Mouse (Mus musculus) stomach, postnatal 0 days (tissue): ENCODE measurements around the gene Dok1. TPM values are rescaled to one million over a fixed set of nuclear protein-coding genes. Genes with fewer than 3 reads are reported as not detected.

Source experiments
- ATAC-seq: fragments of 200-750 bp; cut with Nextera tagmentation; 2 replicates; pipeline ENCODE4 v1.8.0; 2017; ENCODE audit not compliant: low FRiP score, low TSS enrichment
- DNase-seq: peaks from one replicate; pipeline ENCODE4 v3.0.0-alpha.2; 2016; ENCODE audit warnings: low spot score
- H3K27ac ChIP-seq: fragments of 300-500 bp; sonication (generic); replicated peaks from 2 replicates; pipeline ENCODE4 v1.5.1; 2014; ENCODE audit warnings: mild to moderate bottlenecking, control low read depth
- H3K27me3 ChIP-seq: fragments of 300-500 bp; sonication (generic); 2 replicates; pipeline ENCODE4 v1.6.1; 2014; ENCODE audit warnings: low read length; ENCODE audit not compliant: control insufficient read depth, insufficient read depth
- H3K36me3 ChIP-seq: fragments of 300-500 bp; sonication (generic); 2 replicates; pipeline ENCODE4 v1.6.1; 2014; ENCODE audit warnings: low read length, mixed read lengths; ENCODE audit not compliant: control insufficient read depth, insufficient read depth
- H3K4me1 ChIP-seq: fragments of 300-500 bp; sonication (generic); replicated peaks from 2 replicates; pipeline ENCODE4 v1.6.1; 2014; ENCODE audit warnings: antibody characterized with exemption; ENCODE audit not compliant: control insufficient read depth, insufficient read depth
- H3K4me2 ChIP-seq: fragments of 300-500 bp; sonication (generic); replicated peaks from 2 replicates; pipeline ENCODE4 v1.6.1; 2014; ENCODE audit warnings: low read depth, mild to moderate bottlenecking, control low read depth, moderate library complexity
- H3K4me3 ChIP-seq: fragments of 300-500 bp; sonication (generic); 2 replicates; pipeline ENCODE4 v1.5.1; 2014; ENCODE audit warnings: low read depth, low read length, control low read depth
- H3K9ac ChIP-seq: fragments of 300-500 bp; sonication (generic); 2 replicates; pipeline ENCODE4 v1.6.1; 2014; ENCODE audit warnings: mild to moderate bottlenecking, low read length, control low read depth, mixed read lengths
- H3K9me3 ChIP-seq: fragments of 300-500 bp; sonication (generic); 2 replicates; pipeline ENCODE4 v1.6.1; 2016; ENCODE audit warnings: low read length; ENCODE audit not compliant: control insufficient read depth
- CTCF ChIP-seq: IDR thresholded peaks from 2 replicates; pipeline ENCODE4 v1.5.1; 2016; ENCODE audit warnings: antibody characterized with exemption, low read depth, mild to moderate bottlenecking, moderate library complexity
- EP300 ChIP-seq: optimal IDR thresholded peaks from 2 replicates; pipeline ENCODE3; 2016; ENCODE audit warnings: antibody characterized with exemption
- WGBS: fragments of 180-500 bp; shearing (Covaris S2); extraction: QIAGEN DNeasy Blood & Tissue Kit; methylation state at CpG from one replicate; pipeline ENCODE4 v1.1.7; 2014; 5-methylcytosine and 5-hydroxymethylcytosine counted together
- polyA plus RNA-seq: library from polyadenylated mRNA; unstranded; fragments of >200 nt; fragmentation: Nextera tagmentation; extraction: Ambion mirVana; gene quantifications from 2 replicates; pipeline ENCODE4 v1.2.1, GENCODE M21; 2015

The Dok1 gene
- polyA plus RNA-seq, 1 experiment from 2014 or later: 8.3 TPM

GRCm38 (mm10) chr6:83024421-83024820, 8.8 kb downstream of the Dok1 start:
- Histone ChIP-seq H3K9ac (no peak overlapping the region), H3K27ac (no peak overlapping the region)
- 54% methylated on average over 4 of the region's 4 CpGs for WGBS

GRCm38 (mm10) chr6:83023786-83024185, 9.5 kb downstream of the Dok1 start:
- no peak overlapping the region for H3K4me3 ChIP-seq
- no peak for ATAC-seq
- H3K4me2 ChIP-seq: no peak overlapping the region
- no peak overlapping the region for H3K27ac ChIP-seq
- no peaks in the 10 kb centered on the region for H3K9me3 ChIP-seq
- no peaks in the 10 kb centered on the region for H3K4me1 ChIP-seq
- H3K27me3 ChIP-seq: no peaks in the 10 kb centered on the region
- no peak for DNase-seq
- H3K9ac ChIP-seq: no peak overlapping the region
- H3K36me3 ChIP-seq: no peaks in the 10 kb centered on the region
- 73% methylated on average over 2 of the region's 2 CpGs for WGBS
- no peak for TF ChIP-seq CTCF
- no peak for TF ChIP-seq EP300

More at GRCm38 (mm10) chr6:83024421-83024820, 8.8 kb downstream of the Dok1 start:
- H3K36me3 ChIP-seq: no peaks in the 10 kb centered on the region
- no peaks in the 10 kb centered on the region for H3K4me1 ChIP-seq
- no peaks in the 10 kb centered on the region for H3K27me3 ChIP-seq
- ATAC-seq (no peak), DNase-seq (no peak)
- H3K4me3 ChIP-seq: no peak overlapping the region
- H3K4me2 ChIP-seq: no peak overlapping the region
- TF ChIP-seq EP300 (no peak), CTCF (no peak)
- no peaks in the 10 kb centered on the region for H3K9me3 ChIP-seq

- Histone ChIP-seq H3K9me3 (no peaks in the 10 kb centered on the region), H3K9ac (no peak overlapping the region), H3K4me1 (no peaks in the 10 kb centered on the region), H3K4me2 (no peak overlapping the region), H3K27me3 (no peaks in the 10 kb centered on the region), H3K4me3 (no peak overlapping the region), H3K36me3 (no peaks in the 10 kb centered on the region), H3K27ac (no peak overlapping the region)
- WGBS: 84% methylated on average over 9 of the region's 9 CpGs
- ATAC-seq (no peak), DNase-seq (no peak)
- TF ChIP-seq EP300 (no peak), CTCF (no peak)
Observed at GRCm38 (mm10) chr6:83023008-83023407, 10.3 kb downstream of the Dok1 start.

GRCm38 (mm10) chr6:83020836-83021593, 12.3 kb downstream of the Dok1 start:
- WGBS: 79% methylated on average over 4 of the region's 4 CpGs
- Histone ChIP-seq H3K4me2 (no peak overlapping the region), H3K4me3 (no peak overlapping the region), H3K36me3 (no peaks in the 10 kb centered on the region), H3K27ac (no peak overlapping the region), H3K4me1 (no peaks in the 10 kb centered on the region), H3K27me3 (no peaks in the 10 kb centered on the region), H3K9me3 (no peaks in the 10 kb centered on the region), H3K9ac (no peak overlapping the region)
- ATAC-seq (no peak), DNase-seq (no peak)
- TF ChIP-seq CTCF: no peak
- TF ChIP-seq EP300: no peak

GRCm38 (mm10) chr6:83020121-83020520, 13.2 kb downstream of the Dok1 start:
- no peaks in the 10 kb centered on the region for H3K4me1 ChIP-seq
- no peak overlapping the region for H3K4me2 ChIP-seq
- no peaks in the 10 kb centered on the region for H3K36me3 ChIP-seq
- no peak overlapping the region for H3K4me3 ChIP-seq
- H3K27ac ChIP-seq: no peak overlapping the region
- no peaks in the 10 kb centered on the region for H3K9me3 ChIP-seq
- DNase-seq: no peak
- TF ChIP-seq EP300 (no peak), CTCF (no peak)
- WGBS: 83% methylated on average over 6 of the region's 6 CpGs
- no peaks in the 10 kb centered on the region for H3K27me3 ChIP-seq
- no peak for ATAC-seq
- H3K9ac ChIP-seq: no peak overlapping the region

- H3K27ac ChIP-seq: no peak overlapping the region
- TF ChIP-seq CTCF (no peak), EP300 (no peak)
- WGBS: 60% methylated on average over 3 of the region's 3 CpGs
Observed at GRCm38 (mm10) chr6:83019044-83019443, 14.2 kb downstream of the Dok1 start.

More at GRCm38 (mm10) chr6:83019044-83019443, 14.2 kb downstream of the Dok1 start:
- DNase-seq: no peak
- Histone ChIP-seq H3K4me3 (no peak overlapping the region), H3K9me3 (no peaks in the 10 kb centered on the region), H3K9ac (no peak overlapping the region), H3K27me3 (no peaks in the 10 kb centered on the region), H3K4me1 (no peaks in the 10 kb centered on the region), H3K36me3 (no peaks in the 10 kb centered on the region), H3K4me2 (no peak overlapping the region)
- no peak for ATAC-seq
